Mouse (Mus musculus) thymus, postnatal 36 days (tissue): ENCODE results near the gene Gpc5.

Source experiments
- DNase-seq, 2 experiments: peaks; one replicate each; pipeline ENCODE4 v3.0.0; 2022; ENCODE audit warnings: mixed read lengths in 2 of 2

The Gpc5 gene

GRCm38 (mm10) chr14:115118626-115119025 is 26.6 kb downstream of the Gpc5 start:
- DNase-seq: no peak

DNA sequence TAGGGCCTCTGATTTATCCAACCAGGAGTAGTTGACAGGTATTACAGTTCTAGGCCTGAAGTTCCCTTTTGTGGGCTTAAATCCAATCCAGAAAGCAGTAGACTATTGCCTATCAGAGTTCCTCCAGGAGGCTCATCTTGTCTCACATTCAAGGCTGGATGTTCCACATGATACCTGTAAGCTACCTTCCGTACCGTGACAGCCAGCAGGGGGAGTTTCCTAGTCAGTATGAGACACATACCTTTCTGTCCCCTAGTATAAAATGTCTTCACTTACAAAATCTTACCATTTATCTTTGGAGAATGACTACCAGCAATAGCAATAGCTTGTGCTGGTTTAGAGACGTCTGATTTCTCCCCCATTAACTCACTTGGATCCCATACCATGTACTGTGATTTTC is 56.8 kb downstream of the Gpc5 start:
- no peak for DNase-seq

GRCm38 (mm10) chr14:115156597-115156996 is 64.6 kb downstream of the Gpc5 start:
- DNase-seq: no peak

DNA sequence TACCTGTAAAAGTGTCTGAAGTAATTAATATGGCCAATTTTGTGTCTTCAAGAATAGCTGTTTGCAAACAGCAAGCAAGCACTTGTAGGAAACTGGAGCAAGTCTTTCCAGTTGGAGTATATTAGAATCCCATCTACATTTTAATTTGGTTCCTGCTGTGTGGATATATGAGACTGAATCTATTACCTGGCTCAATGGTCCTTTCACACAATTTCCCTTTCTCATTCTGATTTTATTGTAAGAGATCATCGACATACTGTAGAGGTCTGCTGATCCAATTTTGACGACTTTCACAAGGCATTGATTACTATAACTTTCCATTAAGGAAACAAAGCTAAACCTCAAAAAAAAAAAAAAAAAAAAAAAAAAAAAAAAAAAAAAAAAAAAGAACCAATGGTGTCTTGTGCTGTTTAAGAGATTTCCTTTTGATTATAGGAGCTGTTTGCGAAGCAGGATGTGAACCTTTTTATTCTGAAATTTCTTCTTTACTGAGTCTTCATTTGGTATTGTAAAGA is 85.4 kb downstream of the Gpc5 start:
- no peak for DNase-seq

GRCm38 (mm10) chr14:115179925-115180324 is 87.9 kb downstream of the Gpc5 start:
- DNase-seq: no peak

GRCm38 (mm10) chr14:115188256-115188655 is 96.2 kb downstream of the Gpc5 start:
- DNase-seq: no peak

GRCm38 (mm10) chr14:115228075-115228474 is 136.1 kb downstream of the Gpc5 start:
- no peak for DNase-seq

DNA sequence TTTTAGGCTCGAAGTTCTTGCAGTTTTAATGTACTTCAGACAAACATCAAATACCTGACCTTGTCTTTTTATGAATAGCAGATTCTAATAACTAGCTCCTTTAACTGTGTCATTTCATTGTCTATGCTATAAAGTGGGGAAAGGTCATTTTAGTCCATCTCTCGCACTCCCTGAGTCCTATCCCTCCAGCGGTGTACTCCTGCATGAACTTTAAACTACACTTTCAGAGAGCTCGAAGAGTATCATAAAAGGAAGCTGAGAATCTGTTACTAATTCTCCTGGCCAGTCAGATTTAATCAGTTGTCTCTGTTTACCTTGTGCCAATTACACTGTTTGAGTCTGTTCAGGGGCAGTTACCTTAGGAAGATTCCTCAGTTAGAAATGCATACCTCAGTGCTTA is 144.4 kb downstream of the Gpc5 start:
- no peak for DNase-seq

- DNase-seq: no peak
Observed at GRCm38 (mm10) chr14:115240621-115241373, 148.8 kb downstream of the Gpc5 start.

DNA sequence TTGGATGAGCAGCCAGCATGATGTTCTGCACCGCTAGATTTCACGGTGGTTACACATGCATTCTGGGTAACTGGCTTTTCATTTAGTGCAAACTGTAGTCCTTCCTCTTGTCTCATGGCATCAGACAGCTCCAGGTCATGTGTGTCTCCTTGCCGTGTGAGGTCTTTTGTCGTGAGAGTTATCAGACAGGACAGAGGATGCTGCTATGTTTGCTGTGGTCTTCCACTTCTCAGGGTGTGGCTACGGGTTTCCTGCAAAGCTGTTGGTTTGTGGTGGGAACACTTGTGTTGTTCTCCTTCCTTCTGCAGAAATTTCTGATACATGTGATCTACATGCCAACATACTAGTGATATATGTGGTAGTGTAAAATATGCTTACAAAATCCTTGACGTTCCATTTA is 158.5 kb downstream of the Gpc5 start:
- DNase-seq: no peak

GRCm38 (mm10) chr14:115251791-115252190 is 159.8 kb downstream of the Gpc5 start:
- peak in 1 of 2 experiments; percentile 2 for DNase-seq

- no peak for DNase-seq
Observed at GRCm38 (mm10) chr14:115253155-115253554, 161.1 kb downstream of the Gpc5 start.

GRCm38 (mm10) chr14:115253685-115254084 is 161.7 kb downstream of the Gpc5 start:
- no peak for DNase-seq

- no peak for DNase-seq
Observed at GRCm38 (mm10) chr14:115269703-115270402, 177.8 kb downstream of the Gpc5 start.

DNA sequence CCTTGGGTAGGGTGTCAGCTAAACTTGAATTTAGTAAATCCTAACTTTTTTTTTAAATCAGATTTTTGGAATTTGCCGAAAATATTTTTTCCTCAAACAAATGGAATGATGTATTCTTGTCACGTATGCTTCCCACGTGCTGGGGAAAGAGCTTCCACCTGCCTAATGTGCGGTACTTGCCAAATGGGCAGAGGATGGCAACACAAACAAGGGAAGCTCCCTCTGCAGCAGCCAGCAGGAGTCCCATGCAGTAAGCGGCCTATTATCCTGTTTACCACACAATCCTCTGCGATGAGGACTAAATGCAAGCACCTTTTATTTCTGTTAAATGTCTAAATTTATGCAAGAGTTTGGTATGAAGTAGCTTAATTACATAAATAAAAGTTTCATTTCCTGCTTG is 178.4 kb downstream of the Gpc5 start:
- no peak for DNase-seq

GRCm38 (mm10) chr14:115282782-115283181 is 190.8 kb downstream of the Gpc5 start:
- no peak for DNase-seq

GRCm38 (mm10) chr14:115324247-115324646 is 232.2 kb downstream of the Gpc5 start:
- no peak for DNase-seq

- DNase-seq: no peak
Observed at GRCm38 (mm10) chr14:115326426-115326825, 234.4 kb downstream of the Gpc5 start.

DNA sequence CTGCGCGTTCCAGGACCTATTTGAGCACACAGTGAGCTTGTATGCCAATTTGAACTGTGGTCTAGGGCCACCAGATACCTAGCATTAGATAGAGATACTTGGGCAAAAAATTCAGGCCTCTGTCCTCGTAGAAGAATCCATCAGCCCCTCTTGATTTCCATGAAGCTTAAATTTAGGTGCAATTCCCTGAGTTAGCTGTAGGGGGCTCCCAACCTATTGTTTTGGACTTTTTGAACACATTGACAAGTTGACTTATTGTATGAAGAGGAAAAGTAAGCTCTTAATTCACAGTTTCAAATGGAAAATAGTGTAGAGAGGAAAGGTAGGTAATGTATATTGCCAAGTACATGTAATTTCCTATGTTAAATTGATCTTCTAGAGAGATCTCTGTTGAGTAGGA is 247.1 kb downstream of the Gpc5 start:
- DNase-seq: no peak

GRCm38 (mm10) chr14:115342597-115342996 is 250.6 kb downstream of the Gpc5 start:
- no peak for DNase-seq

GRCm38 (mm10) chr14:115349448-115349847 is 257.4 kb downstream of the Gpc5 start:
- no peak for DNase-seq

GRCm38 (mm10) chr14:115365320-115365935 is 273.4 kb downstream of the Gpc5 start:
- no peak for DNase-seq

DNA sequence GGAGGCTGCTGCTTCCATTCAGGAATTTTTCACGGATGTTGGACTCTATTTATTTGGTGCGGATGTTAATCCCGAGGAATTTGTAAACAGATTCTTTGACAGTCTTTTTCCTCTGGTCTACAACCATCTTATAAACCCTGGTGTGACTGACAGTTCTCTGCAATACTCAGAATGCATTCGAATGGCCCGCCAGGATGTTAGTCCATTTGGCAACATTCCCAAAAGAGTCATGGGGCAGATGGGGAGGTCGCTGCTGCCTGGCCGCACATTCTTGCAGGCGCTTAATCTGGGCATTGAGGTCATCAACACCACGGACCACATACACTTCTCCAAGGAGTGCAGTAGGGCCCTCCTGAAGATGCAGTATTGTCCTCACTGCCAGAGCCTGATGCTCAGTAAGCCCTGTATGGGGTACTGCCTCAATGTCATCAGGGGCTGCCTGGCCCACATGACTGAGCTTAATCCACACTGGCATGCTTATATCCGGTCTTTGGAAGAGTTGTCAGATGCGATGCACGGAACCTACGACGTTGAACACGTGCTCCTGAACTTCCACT is 277.7 kb downstream of the Gpc5 start:
- no peak for DNase-seq
